Mouse (Mus musculus) hindbrain, embryonic 13.5 days (tissue): ENCODE data around the gene Gm11939. TPM values are rescaled to one million over a fixed set of nuclear protein-coding genes. Genes with fewer than 3 reads are reported as not detected.
"Not testable (repeated sequence)": the region's sequence is repeated elsewhere in the genome, so short reads cannot be mapped to it uniquely, and the experiment has no call there.

Experiments
- ATAC-seq: fragments of 200-750 bp; cut with Nextera tagmentation; 2 replicates; pipeline ENCODE4 v1.8.0; 2017; ENCODE audit warnings: moderate TSS enrichment; ENCODE audit not compliant: low FRiP score
- H3K27ac ChIP-seq: fragments of 300-500 bp; sonication (generic); 2 replicates; pipeline ENCODE4 v1.5.1; 2015; ENCODE audit warnings: inconsistent platforms, mild to moderate bottlenecking, moderate library complexity
- H3K27me3 ChIP-seq: fragments of 300-500 bp; sonication (generic); 2 replicates; pipeline ENCODE4 v1.6.1; 2015; ENCODE audit warnings: mild to moderate bottlenecking, inconsistent platforms
- H3K36me3 ChIP-seq: fragments of 300-500 bp; sonication (generic); 2 replicates; pipeline ENCODE4 v1.6.1; 2015; ENCODE audit warnings: mild to moderate bottlenecking, inconsistent platforms
- H3K4me1 ChIP-seq: fragments of 300-500 bp; sonication (generic); replicated peaks from 2 replicates; pipeline ENCODE4 v1.6.1; 2015; ENCODE audit warnings: inconsistent platforms
- H3K4me2 ChIP-seq: fragments of 300-500 bp; sonication (generic); 2 replicates; pipeline ENCODE4 v1.6.1; 2015; ENCODE audit warnings: inconsistent platforms, mild to moderate bottlenecking, moderate library complexity
- H3K4me3 ChIP-seq: fragments of 300-500 bp; sonication (generic); 2 replicates; pipeline ENCODE4 v1.5.1; 2015; ENCODE audit warnings: mild to moderate bottlenecking, inconsistent platforms
- H3K9ac ChIP-seq: fragments of 300-500 bp; sonication (generic); 2 replicates; pipeline ENCODE4 v1.6.1; 2015; ENCODE audit warnings: mild to moderate bottlenecking, inconsistent platforms
- H3K9me3 ChIP-seq: fragments of 300-500 bp; sonication (generic); 2 replicates; pipeline ENCODE4 v1.6.1; 2016; ENCODE audit warnings: inconsistent platforms
- WGBS: fragments of 180-500 bp; shearing (Covaris S2); methylation state at CpG from one replicate; pipeline ENCODE4 v1.1.7; 2015; 5-methylcytosine and 5-hydroxymethylcytosine counted together
- polyA plus RNA-seq: library from polyadenylated mRNA; unstranded; fragments of >200 nt; fragmentation: Nextera tagmentation; extraction: Ambion mirVana; gene quantifications from 2 replicates; pipeline ENCODE4 v1.2.1, GENCODE M21; 2015

Gene Gm11939
- not detected in 2 replicates for polyA plus RNA-seq

DNA sequence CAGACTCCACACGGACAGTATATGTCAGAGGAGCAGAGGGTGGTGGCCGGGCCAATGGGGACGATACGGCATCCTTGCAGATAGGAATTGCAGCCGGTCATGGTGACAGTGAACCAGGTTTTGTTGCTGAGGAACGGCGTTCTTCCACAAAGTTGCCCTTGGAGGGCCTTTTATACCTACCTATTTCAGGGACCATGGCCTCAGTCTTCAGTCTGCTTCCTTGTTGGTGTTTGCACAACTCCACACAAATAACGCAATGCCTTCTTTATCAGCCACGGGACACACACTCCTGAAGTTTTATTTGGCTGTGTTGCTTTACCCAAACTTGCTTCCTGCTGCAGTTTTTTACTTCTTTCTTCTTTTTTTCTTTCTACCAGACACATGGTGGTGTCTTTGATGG, at the start of gene Gm11939:
TSS of gene Gm11939 (minus strand) at position 101 of the 400 bp plus-strand sequence.
- H3K27ac ChIP-seq = no peak within 1 kb of the TSS
- H3K9ac ChIP-seq = no peak within 1 kb of the TSS
- WGBS = 92% methylated on average over 9 of the region's 9 CpGs
- no peak for ATAC-seq
- H3K9me3 ChIP-seq = no peaks in the 10 kb centered on the region
- no peaks in the 10 kb centered on the region for H3K27me3 ChIP-seq
- H3K4me3 ChIP-seq = no peak within 1 kb of the TSS
- no peak within 1 kb of the TSS for H3K4me2 ChIP-seq
- H3K4me1 ChIP-seq = no peaks in the 10 kb centered on the region
- no peaks in the 10 kb centered on the region for H3K36me3 ChIP-seq

DNA sequence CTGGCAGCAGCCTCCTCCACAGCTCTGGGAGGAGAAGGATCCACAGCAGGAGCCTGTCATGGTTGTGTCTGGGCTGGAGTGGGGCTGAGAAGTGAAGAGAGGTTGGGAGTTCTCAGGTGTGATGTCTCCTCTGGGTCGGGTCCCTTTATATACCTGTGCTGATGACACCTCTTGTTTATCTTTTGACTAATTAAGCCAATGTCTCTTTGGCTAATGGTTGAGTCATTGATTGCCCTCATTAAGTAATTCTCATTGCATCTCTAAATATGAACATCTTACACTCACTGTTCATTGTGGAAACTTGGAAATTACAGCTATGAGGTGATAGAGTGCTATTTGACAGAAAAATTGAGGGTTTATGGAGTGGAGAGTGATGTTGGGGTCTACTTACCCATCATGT, 43.9 kb upstream of the Gm11939 start, which contains the start of gene Gm11938:
TSS of gene Gm11938 (minus strand) at position 101 of the 400 bp plus-strand sequence.
- H3K27ac ChIP-seq, H3K4me2 ChIP-seq, H3K4me3 ChIP-seq, H3K9me3 ChIP-seq, H3K36me3 ChIP-seq, H3K4me1 ChIP-seq, ATAC-seq, H3K9ac ChIP-seq, H3K27me3 ChIP-seq: not testable (repeated sequence)
- WGBS = 83% methylated on average over 1 of the region's 1 CpGs

DNA sequence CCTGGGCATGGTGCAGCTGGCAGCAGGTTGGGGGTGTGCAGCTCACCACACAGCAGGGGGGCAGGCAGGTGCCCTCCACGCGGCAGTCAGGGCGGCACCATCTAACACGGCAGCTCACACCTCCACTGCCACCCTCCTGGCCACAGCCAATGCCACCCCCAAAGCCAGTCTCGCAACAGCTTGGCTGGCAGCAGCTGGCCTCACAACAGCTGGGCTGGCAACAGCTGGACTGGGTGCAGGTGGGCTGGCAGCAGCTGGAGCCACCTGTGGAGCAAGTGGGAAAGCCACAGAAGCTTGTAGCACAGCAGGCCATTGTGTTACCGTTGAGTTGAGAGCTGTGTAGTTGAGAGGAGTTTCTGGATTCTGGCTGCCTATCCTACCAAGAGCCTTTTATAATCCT, 38.5 kb upstream of the Gm11939 start, which contains the start of gene Krtap9-3:
TSS of gene Krtap9-3 (minus strand) at position 364 of the 400 bp plus-strand sequence.
- not testable (repeated sequence) for H3K4me3 ChIP-seq, H3K4me1 ChIP-seq, H3K4me2 ChIP-seq, H3K27ac ChIP-seq, H3K9me3 ChIP-seq, ATAC-seq, H3K9ac ChIP-seq, H3K27me3 ChIP-seq, H3K36me3 ChIP-seq
- 83% methylated on average over 6 of the region's 6 CpGs for WGBS

DNA sequence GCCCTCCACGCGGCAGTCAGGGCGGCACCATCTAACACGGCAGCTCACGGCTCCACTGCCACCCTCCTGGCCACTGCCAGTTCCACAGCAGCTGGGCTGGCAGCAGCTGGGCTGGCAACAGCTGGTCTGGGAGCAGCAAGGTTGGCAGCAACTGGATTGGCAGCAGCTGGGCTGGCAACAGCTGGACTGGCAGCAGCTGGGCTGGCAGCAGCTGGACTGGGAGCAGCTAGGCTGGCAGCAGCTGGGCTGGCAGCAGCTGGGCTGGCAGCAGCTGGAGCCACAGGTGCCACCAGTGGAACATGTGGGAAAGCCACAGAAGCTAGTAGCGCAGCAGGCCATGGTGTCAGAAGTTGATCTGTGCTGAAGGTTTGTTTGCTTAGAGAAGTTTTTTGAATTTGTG, 31.7 kb upstream of the Gm11939 start, which contains the start of gene Krtap1-3:
TSS of gene Krtap1-3 (minus strand) at position 359 of the 400 bp plus-strand sequence.
- Histone ChIP-seq H3K4me2 (no peak within 1 kb of the TSS), H3K27ac (no peak within 1 kb of the TSS), H3K9me3 (no peaks in the 10 kb centered on the region), H3K36me3 (no peaks in the 10 kb centered on the region), H3K27me3 (no peaks in the 10 kb centered on the region), H3K9ac (no peak within 1 kb of the TSS), H3K4me3 (no peak within 1 kb of the TSS), H3K4me1 (no peaks in the 10 kb centered on the region)
- no peak for ATAC-seq
- WGBS = 89% methylated on average over 6 of the region's 6 CpGs

DNA sequence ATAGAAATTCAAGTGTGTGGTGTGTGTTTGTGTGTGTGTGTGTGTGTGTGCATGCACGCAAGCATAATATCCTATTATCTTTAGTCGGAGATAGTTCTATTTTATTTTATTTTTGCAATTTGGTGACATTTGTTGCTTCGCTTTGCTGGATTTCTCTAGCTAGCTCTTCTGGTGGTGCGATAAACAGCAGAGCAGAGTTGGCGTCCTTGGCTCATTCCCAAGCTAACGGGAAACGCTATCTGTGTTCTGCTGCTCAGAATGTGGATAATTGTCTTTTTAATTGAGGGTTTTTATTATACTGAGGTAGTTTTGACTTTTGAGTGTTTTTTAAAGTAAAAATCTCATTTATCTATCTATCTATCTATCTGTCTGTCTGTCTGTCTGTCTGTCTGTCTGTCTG, 25.8 kb upstream of the Gm11939 start:
- H3K36me3 ChIP-seq = no peaks in the 10 kb centered on the region
- no peaks in the 10 kb centered on the region for H3K9me3 ChIP-seq
- H3K4me1 ChIP-seq = no peaks in the 10 kb centered on the region
- no peak for ATAC-seq
- no peak overlapping the region for H3K9ac ChIP-seq
- H3K4me3 ChIP-seq = no peak overlapping the region
- 93% methylated on average over 7 of the region's 7 CpGs for WGBS
- no peak overlapping the region for H3K27ac ChIP-seq
- H3K4me2 ChIP-seq = no peak overlapping the region
- H3K27me3 ChIP-seq = no peaks in the 10 kb centered on the region

DNA sequence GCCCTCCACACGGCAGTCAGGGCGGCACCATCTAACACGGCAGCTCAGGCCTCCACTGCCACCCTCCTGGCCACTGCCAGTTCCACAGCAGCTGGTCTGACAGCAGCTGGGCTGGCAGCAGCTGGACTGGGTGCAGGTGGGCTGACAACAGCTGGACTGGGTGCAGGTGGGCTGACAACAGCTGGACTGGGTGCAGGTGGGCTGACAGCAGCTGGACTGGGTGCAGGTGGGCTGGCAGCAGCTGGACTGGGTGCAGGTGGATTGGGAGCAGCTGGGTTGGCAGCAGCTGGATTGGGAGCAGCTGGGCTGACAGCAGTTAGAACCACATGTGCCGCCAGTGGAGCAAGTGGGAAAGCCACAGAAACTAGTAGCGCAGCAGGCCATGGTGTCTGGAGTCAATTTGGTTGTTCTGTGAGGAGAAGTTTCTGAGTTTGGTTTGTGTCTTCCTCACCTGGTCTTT, 24.0 kb upstream of the Gm11939 start, which contains the start of gene Krtap1-4:
TSS of gene Krtap1-4 (minus strand) at position 410 of the 460 bp plus-strand sequence.
- ATAC-seq = no peak
- Histone ChIP-seq H3K4me3 (no peak within 1 kb of the TSS), H3K36me3 (no peaks in the 10 kb centered on the region), H3K9me3 (no peaks in the 10 kb centered on the region), H3K27ac (no peak within 1 kb of the TSS), H3K4me1 (no peaks in the 10 kb centered on the region), H3K4me2 (no peak within 1 kb of the TSS), H3K27me3 (no peaks in the 10 kb centered on the region), H3K9ac (no peak within 1 kb of the TSS)
- 83% methylated on average over 5 of the region's 5 CpGs for WGBS

DNA sequence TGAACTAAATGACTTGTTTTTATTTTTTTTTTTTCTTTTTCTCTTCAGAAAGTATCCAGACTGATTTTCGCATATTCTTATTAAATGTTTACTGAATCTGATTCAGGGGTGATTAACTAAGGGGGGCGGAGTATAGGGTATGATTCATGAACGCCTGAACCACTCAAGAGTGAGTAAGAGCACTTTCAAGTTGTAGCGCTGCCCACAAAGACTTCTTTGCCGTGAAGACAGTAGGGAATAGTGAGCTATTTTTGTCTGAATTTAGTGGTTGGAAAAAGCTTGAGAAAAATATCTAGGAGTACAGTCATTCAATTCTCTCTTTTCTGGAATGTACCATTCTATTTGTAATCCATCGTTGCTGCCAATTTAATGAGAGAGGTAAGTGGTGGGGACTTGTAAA, 22.3 kb upstream of the Gm11939 start:
- no peak overlapping the region for H3K4me3 ChIP-seq
- H3K27me3 ChIP-seq = no peaks in the 10 kb centered on the region
- H3K9me3 ChIP-seq = no peaks in the 10 kb centered on the region
- H3K4me2 ChIP-seq = no peak overlapping the region
- no peaks in the 10 kb centered on the region for H3K4me1 ChIP-seq
- H3K36me3 ChIP-seq = no peaks in the 10 kb centered on the region
- 89% methylated on average over 6 of the region's 6 CpGs for WGBS
- H3K27ac ChIP-seq = no peak overlapping the region
- no peak for ATAC-seq
- H3K9ac ChIP-seq = no peak overlapping the region

DNA sequence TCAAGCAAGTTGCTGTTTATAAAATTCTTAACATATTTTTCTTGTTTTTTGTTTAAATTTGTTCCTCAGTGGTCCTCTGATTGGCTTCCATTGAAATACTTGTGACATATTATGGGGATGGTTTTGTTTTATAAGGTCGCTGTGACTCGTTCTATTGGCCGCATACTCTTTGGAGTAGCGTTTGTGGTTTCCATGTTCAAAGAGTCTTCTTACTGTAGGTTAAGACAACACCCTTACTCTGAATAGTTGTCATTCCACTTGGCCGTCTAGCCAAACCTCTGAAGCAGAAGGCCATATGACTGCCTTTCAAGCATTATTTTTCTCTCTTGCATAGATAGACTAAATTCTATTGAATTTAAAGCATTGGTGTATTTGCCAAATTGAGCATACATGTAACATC, 21.8 kb upstream of the Gm11939 start:
- Histone ChIP-seq H3K27me3 (no peaks in the 10 kb centered on the region), H3K4me3 (no peak overlapping the region), H3K4me1 (no peaks in the 10 kb centered on the region), H3K27ac (no peak overlapping the region), H3K4me2 (no peak overlapping the region), H3K36me3 (no peaks in the 10 kb centered on the region), H3K9ac (no peak overlapping the region), H3K9me3 (no peaks in the 10 kb centered on the region)
- 95% methylated on average over 5 of the region's 5 CpGs for WGBS
- ATAC-seq = no peak

DNA sequence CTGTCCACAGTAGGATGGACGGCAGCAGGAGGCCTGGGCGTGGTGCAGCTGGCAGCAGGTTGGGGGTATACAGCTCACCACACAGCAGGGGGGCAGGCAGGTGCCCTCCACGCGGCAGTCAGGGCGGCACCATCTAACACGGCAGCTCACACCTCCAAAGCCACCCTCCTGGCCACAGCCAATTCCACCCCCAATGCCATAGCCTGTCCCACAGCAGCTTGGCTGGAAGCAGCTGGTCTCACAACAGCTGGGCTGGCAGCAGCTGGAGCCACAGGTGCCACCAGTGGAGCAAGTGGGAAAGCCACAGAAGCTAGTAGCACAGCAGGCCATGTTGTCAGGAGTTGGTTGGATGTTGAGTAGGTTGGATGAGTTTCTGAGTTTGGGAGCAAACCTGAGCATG, 21.4 kb upstream of the Gm11939 start, which contains the start of gene Krtap1-5:
TSS of gene Krtap1-5 (minus strand) at position 381 of the 400 bp plus-strand sequence.
- no peak within 1 kb of the TSS for H3K4me2 ChIP-seq
- ATAC-seq = no peak
- no peaks in the 10 kb centered on the region for H3K4me1 ChIP-seq
- H3K27me3 ChIP-seq = no peaks in the 10 kb centered on the region
- H3K27ac ChIP-seq = no peak within 1 kb of the TSS
- no peaks in the 10 kb centered on the region for H3K9me3 ChIP-seq
- no peak within 1 kb of the TSS for H3K9ac ChIP-seq
- H3K4me3 ChIP-seq = no peak within 1 kb of the TSS
- no peaks in the 10 kb centered on the region for H3K36me3 ChIP-seq
- WGBS = 85% methylated on average over 6 of the region's 6 CpGs

DNA sequence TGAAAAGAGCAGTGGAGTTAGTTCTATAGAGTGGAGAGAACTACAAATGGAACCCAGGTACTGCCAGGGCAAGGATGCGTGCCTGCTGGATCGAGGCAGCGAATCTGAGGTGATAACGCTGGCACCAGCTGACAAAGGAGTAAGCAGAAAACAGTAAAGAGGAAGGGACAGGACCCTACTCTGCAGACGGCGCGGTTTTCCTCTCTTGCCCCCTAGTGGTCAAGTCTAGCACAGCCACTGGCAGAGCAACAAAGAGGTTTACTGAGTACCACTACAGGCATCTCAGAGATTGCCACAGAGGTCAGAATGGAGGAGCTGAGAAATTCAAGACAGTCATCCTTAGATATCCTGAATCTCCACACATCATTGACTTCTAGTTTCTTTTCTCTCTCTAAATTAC, 14.8 kb upstream of the Gm11939 start:
- H3K27me3 ChIP-seq = no peaks in the 10 kb centered on the region
- 0 out of 2 replicates have a peak, but pooled peaks cover 2% of the 10 kb centered on the region for H3K4me1 ChIP-seq
- no peak overlapping the region for H3K4me3 ChIP-seq
- ATAC-seq = no peak
- H3K9me3 ChIP-seq = no peaks in the 10 kb centered on the region
- H3K9ac ChIP-seq = no peak overlapping the region; the same call in 1 of the 2 replicates
- H3K4me2 ChIP-seq = peak overlapping the region; percentile 45
- WGBS = 6% methylated on average over 7 of the region's 7 CpGs
- H3K27ac ChIP-seq = no peak overlapping the region
- H3K36me3 ChIP-seq = no peaks in the 10 kb centered on the region

DNA sequence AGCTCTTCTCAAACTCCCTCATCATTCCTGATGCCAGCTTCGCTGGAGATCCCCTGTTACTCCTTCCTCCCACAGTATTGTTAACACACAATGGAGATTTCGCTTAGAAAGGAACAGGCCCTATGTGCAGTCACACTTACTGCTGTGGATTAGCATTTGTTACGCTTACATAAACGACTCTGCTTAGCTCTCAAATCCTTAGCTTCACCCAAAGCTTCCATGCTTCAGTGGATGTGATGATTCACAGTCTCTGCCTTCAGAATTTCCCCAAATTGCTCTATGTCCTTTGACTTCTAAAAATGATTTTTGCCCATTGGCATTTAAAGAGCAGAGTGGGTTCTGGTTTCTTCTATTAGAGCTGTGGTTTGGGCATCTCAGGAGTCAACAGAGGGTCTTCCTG, 13.9 kb upstream of the Gm11939 start:
- H3K9me3 ChIP-seq = no peaks in the 10 kb centered on the region
- no peaks in the 10 kb centered on the region for H3K36me3 ChIP-seq
- no peak for ATAC-seq
- H3K4me2 ChIP-seq = no peak overlapping the region
- 0 out of 2 replicates have a peak, but pooled peaks cover 2% of the 10 kb centered on the region for H3K4me1 ChIP-seq
- no peak overlapping the region for H3K4me3 ChIP-seq
- WGBS = 41% methylated on average over 4 of the region's 4 CpGs
- H3K27ac ChIP-seq = no peak overlapping the region
- no peak overlapping the region for H3K9ac ChIP-seq
- no peaks in the 10 kb centered on the region for H3K27me3 ChIP-seq

DNA sequence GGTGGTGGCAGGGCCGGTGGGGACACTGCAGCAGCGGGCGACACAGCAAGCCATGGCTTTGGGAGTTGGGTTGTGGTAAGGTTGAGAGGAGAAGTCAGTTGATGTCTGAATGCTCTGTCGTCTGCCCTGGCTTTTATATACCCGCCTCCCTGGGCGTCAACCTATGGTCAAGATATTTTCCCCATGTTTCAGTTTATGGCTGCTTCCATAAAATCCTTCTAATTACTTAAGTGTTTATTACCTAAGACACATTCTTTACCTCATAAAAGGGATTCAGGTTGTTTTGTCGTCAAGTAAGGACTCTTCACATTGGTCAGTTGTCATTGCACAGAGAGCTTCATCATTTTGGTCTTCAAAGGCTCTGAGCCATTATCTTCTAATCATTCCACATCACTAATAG, 7.3 kb upstream of the Gm11939 start, which contains the start of gene Krtap3-1:
TSS of gene Krtap3-1 (minus strand) at position 101 of the 400 bp plus-strand sequence.
- no peak within 1 kb of the TSS for H3K4me2 ChIP-seq
- no peaks in the 10 kb centered on the region for H3K27me3 ChIP-seq
- no peak within 1 kb of the TSS for H3K27ac ChIP-seq
- no peaks in the 10 kb centered on the region for H3K36me3 ChIP-seq
- H3K9me3 ChIP-seq = no peaks in the 10 kb centered on the region
- ATAC-seq = no peak
- no peaks in the 10 kb centered on the region for H3K4me1 ChIP-seq
- no peak within 1 kb of the TSS for H3K4me3 ChIP-seq
- 94% methylated on average over 7 of the region's 7 CpGs for WGBS
- H3K9ac ChIP-seq = no peak within 1 kb of the TSS

DNA sequence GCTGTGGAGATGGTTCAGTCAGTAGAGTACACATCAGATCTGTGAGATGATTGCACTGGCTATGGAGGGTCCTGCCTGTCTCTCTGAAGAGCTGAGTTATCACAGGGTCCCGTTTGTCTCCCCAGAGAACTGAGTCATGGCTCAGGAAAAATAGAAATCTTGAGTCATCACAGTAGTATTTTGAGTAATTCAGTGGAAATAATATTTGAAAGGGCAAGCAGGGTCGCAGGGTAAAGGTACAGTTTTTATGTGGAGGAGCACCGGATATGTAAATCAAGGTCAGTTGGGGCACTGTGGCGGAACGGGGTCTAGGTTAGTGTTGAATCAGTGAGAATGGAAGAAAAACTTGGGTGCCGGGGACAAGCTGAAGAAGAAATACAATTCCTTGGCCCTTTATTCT, 3.3 kb upstream of the Gm11939 start:
- no peaks in the 10 kb centered on the region for H3K36me3 ChIP-seq
- no peak overlapping the region for H3K4me3 ChIP-seq
- no peaks in the 10 kb centered on the region for H3K27me3 ChIP-seq
- WGBS = 85% methylated on average over 6 of the region's 6 CpGs
- H3K4me1 ChIP-seq = no peaks in the 10 kb centered on the region
- H3K9ac ChIP-seq = no peak overlapping the region
- H3K4me2 ChIP-seq = no peak overlapping the region
- H3K9me3 ChIP-seq = no peaks in the 10 kb centered on the region
- H3K27ac ChIP-seq = no peak overlapping the region
- ATAC-seq = no peak
